Mouse (Mus musculus): ENCODE results near the gene B4galt4.

DNA sequence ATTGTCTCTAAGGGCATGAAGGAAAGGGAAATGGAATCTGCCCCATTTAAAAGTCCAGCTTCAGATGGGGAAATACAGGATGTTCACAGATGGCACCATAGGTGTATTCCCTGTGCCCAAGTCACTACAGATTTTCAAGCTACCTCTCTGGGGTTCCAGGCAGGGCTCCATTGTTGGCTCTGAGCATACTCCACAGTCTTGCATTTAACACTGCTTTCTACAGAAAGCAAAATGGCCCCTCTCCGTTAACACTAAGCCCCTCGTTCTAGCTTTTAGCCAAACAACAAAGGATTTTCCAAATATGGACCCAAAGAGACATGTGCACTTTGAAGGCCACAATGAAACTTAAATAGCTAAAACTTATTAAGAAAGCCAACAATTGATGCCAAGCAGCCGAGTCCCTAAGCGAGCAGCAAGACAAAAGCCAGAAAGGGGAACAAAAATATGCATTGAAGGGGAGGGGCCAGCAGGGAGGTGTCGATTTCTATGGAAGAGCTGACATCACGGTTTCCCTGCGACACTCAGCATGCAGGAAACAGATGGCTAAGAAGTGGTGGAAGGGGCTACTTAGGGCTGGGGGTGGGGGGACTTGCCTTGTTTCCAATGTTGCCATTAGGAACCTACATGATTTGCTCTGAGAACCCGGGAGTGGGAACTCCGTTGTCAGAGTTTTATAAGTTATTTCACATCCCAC, 40.4 kb upstream of the B4galt4 start:
- TF ChIP-seq POLR2A (IDR thresholded peaks at IDR 0.05; ENCODE audit: insufficient read depth, low read depth, low read length) (no peak), CTCF (IDR thresholded peaks at IDR 0.05; ENCODE audit: insufficient read depth, low read depth, low read length) (no peak)

All from olfactory bulb, adult 2 months (tissue).